Mouse (Mus musculus) frontal cortex, adult 2 months (tissue): ENCODE results near the gene Gm3488. TPM values are rescaled to one million over a fixed set of nuclear protein-coding genes. Genes with fewer than 3 reads are reported as not detected.
"Not testable (repeated sequence)": the region's sequence is repeated elsewhere in the genome, so short reads cannot be mapped to it uniquely, and the experiment has no call there.

ENCODE experiments used
- DNase-seq, 2 experiments: peaks; one replicate each; pipeline ENCODE4 v3.0.0; 2022; ENCODE audit warnings: low spot score in 1 of 2; ENCODE audit errors: extremely low spot score in 1 of 2
- polyA plus RNA-seq: library from polyadenylated mRNA; depleted of rRNA; stranded (reverse); fragments of >200 nt; gene quantifications from 2 replicates; pipeline ENCODE4 v1.2.3, GENCODE M21; 2012; rRNA removed

The Gm3488 gene
- polyA plus RNA-seq, result 2.1 and 2.6 TPM in 2 replicates

DNA sequence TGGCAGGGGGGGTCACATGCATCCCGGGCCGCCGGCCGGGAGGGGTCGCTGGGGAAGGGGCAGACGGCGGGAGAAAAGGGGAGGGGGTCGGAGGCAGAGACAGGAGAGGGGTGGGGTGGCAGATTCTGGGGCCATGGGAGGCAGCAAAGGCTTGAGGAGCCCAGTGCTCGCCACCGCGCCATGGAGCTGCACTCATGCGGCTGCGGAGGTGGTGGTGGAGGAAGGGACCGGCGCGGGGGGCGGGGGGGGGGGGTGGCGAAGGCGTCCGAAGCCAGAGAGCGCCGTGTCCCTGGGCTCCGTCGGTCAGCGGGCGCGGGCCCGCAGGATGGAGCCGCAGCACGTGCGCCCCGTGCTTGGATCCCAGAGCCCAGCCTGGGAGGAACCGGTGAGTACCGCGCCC is at the start of gene Gm3488:
Gene Gm3488 (plus strand): TSS at position 301 of the 400 bp plus-strand sequence.
- not testable (repeated sequence) for DNase-seq

DNA sequence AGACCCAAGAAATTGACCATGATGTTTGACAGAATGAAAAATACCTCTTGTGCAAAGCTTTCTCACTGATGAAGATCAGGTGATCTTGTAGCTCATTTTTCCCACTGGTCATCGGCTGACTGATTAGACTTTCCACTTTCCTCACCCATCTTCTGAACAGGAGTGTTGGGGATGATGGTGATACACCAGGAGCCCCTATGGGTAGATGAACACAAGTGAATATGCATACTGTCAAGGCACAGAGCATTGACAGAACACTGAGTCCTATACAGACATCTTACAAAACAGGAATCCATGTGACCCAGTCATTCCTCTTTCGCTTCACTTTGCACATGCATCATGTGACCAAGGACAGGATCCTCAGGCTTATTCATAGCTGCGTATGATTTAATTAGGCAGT is 46.1 kb upstream of the Gm3488 start, which contains the start of gene Gm3194:
Gene Gm3194 (minus strand): TSS at position 101 of the 400 bp plus-strand sequence.
- not testable (repeated sequence) for DNase-seq

DNA sequence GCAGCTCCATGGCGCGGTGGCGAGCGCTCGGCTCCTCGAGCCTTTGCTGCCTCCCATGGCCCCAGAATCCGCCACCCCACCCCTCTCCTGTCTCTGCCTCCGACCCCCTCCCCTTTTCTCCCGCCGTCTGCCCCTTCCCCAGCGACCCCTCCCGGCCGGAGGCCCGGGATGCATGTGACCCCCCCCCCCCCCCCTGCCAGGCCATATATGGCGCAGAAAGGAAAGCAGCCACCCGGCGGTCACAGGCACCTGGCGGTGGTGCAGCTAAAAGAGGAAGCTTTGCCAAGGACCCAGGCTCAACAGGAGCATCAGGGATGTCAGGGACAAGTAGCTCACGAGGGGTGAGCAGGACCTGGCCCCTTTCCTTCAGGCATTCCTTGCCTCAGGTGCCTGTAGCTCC is 41.0 kb upstream of the Gm3488 start:
- not testable (repeated sequence) for DNase-seq

DNA sequence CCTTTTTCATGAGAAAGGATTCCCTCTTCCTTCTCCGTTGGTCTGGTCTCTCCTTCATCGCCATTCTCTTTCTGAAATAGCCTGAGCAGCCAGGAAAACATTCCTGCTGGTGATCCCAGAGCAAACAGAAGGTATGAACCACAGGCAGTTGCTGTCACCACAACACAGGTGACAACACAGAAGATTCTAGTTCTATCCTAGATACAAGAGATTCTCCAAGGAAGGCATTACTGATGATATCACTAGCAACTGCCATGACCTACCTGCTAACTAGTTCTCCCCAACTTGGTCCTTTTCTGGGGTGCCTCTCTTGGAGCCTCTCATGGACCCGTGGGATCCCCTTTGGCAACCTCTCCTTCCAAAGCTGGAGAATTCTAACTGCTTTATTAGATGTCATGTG is 23.7 kb upstream of the Gm3488 start, which contains the start of gene Gm8246:
Gene Gm8246 (minus strand): TSS at position 101 of the 400 bp plus-strand sequence.
- not testable (repeated sequence) for DNase-seq

DNA sequence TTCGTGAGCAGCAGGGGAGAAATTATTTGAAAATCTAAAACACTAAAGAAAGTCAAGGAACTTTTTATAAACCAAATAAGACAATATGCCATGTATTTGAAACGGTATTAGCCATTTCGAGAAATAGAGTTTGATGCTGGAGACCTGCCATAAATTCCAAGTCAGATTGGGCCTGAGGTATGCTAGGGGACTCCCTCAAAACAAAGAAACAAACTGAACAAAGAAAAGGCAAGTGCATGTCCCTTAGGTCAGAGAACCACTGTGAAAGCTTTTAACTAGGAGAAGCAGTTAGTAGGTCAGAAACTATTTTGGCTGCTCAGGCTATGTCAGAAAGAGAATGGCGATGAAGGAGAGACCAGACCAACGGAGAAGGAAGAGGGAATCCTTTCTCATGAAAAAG is 17.6 kb upstream of the Gm3488 start, which contains the start of gene Gm3187:
Gene Gm3187 (plus strand): TSS at position 301 of the 400 bp plus-strand sequence.
- DNase-seq, result not testable (repeated sequence)

DNA sequence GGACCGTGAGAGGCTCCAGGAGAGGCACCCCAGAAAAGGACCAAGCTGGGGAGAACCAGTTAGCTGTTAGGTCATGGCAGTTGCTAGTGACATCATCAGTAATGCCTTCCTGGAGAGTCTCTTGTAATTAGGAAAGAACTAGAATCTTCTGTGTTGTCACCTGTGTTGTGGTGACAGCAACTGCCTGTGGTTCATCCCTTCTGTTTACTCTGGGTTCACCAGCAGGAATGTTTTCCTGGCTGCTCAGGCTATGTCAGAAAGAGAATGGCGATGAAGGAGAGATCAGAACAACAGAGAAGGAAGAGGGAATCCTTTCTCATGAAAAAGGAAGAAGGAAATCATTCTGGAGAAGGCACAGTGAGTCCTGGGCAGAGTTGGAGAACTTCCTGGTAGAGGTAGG is 36.7 kb downstream of the Gm3488 start, which contains the start of gene Gm3532:
Gene Gm3532 (plus strand): TSS at position 301 of the 400 bp plus-strand sequence.
- not testable (repeated sequence) for DNase-seq

Other genes starting within 250 kb of the Gm3488 start
- gene Gm3526, start 241.1 kb upstream of the Gm3488 start, polyA plus RNA-seq, result not detected in 2 replicates
- gene Gm3542, start 166.7 kb upstream of the Gm3488 start, polyA plus RNA-seq, result not detected in 2 replicates
- 0.36 TPM in 1 of 2 replicates, not detected in the other for gene Gm3500, start 112.6 kb upstream of the Gm3488 start, polyA plus RNA-seq
- gene Gm3194, start 46.2 kb upstream of the Gm3488 start, polyA plus RNA-seq, result 1.5 and 1.6 TPM in 2 replicates
- not detected in 2 replicates for gene Gm8246, start 23.8 kb upstream of the Gm3488 start, polyA plus RNA-seq
- 0.15 TPM in 1 of 2 replicates, not detected in the other for gene Gm3187, start 17.5 kb upstream of the Gm3488 start, polyA plus RNA-seq
- gene Gm3532, start 36.8 kb downstream of the Gm3488 start, polyA plus RNA-seq, result 0.08 TPM in 1 of 2 replicates, not detected in the other
- gene Gm8265, start 131.4 kb downstream of the Gm3488 start, polyA plus RNA-seq, result not detected in 2 replicates
- not detected in 2 replicates for gene Gm9603, start 185.8 kb downstream of the Gm3488 start, polyA plus RNA-seq
- 0.21 and 0.38 TPM in 2 replicates for gene Gm3373, start 239.9 kb downstream of the Gm3488 start, polyA plus RNA-seq